Mouse (Mus musculus): ENCODE results near the gene Exosc8. TPM values are rescaled to one million over a fixed set of nuclear protein-coding genes. Genes with fewer than 3 reads are reported as not detected.
"Not testable (repeated sequence)": the region's sequence is repeated elsewhere in the genome, so short reads cannot be mapped to it uniquely, and the experiment has no call there.

The Exosc8 gene
- total RNA-seq, 4 experiments from 2014 or later: 30.2 to 39.8 (median 36.8) TPM

DNA sequence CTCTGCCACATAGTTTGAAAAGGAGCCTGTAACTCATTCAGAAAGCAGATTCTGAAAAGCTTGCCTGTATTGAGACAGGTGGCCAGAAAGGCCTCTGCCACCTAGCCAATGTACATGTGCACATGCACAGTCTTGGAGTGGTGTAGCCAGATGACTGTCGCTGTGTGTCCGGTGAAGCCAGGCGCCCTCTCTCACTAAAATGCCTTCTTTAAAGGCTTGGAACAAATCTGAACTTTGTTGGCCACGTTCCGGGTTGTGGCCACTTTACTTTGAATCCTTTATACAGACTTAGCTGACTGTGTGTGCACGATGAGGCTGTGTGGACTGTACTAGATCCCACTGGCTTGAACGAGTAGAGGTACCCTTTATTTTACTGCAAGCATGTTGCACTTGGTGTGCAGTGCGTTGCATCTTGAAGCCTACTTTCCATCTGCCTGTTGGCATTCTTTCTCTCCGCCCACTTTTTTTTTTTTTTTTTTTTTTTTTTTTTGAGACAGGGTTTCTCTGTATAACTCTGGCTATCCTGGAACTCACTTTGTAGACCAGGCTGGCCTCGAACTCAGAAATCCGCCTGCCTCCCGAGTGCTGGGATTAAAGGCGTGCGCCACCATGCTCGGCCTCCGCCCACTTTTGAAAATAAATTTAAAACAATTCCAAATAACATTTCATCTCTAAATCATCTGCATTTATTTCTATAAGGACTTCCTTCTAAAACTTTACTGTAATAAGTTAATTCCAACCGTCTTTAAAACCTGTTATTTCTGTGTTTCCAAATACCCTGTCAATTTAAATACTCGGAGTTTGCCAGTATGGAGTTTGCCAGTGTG, 1.1 kb upstream of the Exosc8 start:
- DNase-seq (ENCODE audit: low spot score in 2 of 2): no peak

DNA sequence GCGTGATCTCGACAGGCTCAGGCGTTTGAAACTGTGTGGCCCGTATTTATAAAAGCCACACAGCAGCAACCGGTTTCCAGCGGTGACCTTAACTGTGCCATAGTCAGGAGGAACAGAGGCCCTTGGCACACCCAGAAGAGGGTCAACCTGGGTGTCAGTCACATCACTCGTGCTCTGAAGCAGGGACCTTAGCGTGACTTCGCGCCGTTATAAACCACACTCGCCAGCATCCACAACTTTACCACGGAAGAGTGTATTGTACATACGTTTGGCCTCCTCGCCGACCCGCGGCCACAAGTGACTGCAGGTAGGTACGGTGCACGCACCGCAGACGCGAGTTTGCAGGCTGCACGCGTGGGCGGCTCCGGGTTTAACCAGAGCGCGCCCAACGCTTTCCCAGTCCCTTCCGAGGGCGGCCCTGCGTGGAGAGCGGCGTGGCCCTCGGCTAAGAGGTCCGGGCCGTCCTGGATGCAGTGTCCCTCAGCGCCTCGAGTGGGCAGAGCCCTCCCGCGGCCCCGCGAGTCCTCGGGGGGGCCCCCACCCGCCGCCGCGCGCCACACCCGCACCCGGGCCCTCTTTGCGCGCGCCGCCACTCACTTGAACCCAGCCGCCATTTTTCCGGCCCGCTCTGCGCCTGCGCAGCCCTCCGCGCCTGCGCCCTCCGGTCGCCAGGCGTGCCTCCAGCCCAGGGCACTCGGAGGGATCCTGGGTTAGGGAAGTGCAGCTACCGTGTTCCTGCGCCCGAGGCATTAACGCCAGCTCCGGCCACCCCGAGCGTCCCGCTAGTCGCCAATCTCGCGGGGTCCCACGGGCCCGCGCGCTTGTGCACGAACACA, 564 bp downstream of the Exosc8 start:
- DNase-seq (ENCODE audit: low spot score in 2 of 2): peak; percentile 75 to 88

DNA sequence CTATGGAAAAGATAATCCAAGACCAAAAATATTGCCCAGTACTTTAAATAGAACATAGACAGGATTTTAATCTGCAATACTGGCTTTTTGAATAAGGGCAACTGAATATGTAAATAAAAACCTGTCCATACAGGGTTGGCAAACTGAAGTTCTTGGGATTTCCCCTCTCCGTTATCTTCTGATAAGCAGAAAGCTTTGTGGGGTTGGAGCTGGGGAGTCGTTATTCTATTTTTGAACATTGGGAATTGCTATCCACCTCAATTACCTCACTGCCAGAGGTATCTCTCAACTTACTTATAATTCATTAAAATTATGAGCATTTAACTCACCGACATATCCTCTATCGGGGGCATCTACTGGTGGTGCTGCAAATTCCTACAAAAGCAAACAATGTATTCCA, 2.8 kb downstream of the Exosc8 start:
- no peak for DNase-seq (ENCODE audit: low spot score in 2 of 2)

DNA sequence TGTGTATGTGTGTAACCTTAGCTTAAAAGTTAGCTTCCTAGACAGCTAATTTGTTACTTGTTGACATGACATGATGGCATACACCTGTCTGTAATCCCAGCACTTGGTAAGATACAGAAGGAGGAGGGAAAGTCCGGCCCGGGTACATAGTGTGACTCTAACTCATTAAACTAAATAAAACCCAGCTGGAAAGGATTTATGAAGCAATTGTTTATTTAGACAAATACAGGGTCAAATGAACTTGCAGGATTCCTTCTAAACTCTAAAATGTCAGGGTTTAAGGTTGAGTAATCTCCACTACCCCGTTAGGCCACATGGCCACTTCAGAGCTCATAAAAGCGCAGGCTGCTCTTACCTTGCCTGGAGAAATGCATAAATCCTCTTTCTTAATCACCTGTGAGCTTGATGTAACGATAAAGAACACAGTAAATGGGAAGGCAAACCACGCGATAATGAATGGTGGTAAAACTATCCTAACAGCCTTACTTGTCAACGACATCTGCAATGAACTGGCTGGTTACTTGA, 3.5 kb downstream of the Exosc8 start:
- no peak for DNase-seq (ENCODE audit: low spot score in 2 of 2)

DNA sequence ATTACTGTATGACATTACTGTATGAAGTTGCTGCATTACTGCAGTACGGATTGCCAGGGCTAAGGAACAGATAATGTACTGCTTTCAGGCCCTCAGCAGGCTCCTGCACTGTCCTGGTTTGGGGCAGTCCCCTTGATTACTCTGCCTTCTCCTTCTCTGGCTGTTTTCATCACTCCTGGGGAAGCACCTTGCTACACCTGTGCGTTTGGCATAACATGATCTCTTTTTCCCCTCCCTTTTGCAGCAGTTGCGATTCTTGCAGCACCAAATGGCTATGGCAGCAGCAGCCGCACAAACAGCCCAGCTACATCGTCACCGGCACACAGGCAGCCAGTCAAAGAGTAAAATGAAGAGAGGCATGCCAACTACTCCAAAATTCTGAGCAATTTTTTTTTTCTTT, 7.1 kb downstream of the Exosc8 start:
- DNase-seq (ENCODE audit: low spot score in 2 of 2): no peak

DNA sequence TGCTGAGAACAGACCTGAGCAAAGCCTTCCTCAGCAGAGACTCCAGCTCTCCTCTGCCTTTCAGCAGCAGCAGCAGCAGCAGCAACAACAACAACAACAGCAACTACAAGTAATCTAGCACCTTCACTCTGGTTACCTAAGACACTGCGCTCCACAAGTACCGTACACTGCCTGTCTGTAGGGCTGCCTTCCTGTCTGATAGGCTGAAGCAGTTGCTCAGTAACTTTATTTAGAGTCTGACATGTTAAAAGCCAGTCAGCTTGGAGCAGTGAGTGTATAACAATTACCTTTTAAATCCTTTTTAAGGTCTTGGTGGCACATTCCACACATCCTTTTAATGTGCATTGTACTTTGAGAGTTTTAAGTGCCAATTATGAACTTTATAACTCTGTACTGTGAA, 7.6 kb downstream of the Exosc8 start:
- no peak for DNase-seq (ENCODE audit: low spot score in 2 of 2)

DNA sequence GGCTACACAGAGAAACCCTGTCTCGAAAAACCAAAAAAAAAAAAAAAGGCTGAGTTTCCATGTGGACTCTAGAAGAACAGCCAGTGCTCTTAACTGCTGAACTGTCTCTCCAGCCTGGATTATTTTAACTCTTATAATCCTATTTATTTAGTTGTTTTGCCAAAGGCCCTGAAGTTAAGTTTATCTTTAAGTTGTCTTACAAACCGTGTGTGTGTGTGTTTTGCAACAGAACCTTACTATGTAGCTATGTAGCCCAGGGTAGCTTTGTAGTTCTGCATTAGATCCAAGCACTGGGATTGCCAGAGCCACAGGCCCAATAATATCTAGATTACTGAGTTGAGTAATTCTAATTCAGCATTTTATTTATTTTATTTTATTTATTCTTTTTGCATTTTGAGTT, 9.8 kb downstream of the Exosc8 start:
- no peak for DNase-seq (ENCODE audit: low spot score in 2 of 2)

DNA sequence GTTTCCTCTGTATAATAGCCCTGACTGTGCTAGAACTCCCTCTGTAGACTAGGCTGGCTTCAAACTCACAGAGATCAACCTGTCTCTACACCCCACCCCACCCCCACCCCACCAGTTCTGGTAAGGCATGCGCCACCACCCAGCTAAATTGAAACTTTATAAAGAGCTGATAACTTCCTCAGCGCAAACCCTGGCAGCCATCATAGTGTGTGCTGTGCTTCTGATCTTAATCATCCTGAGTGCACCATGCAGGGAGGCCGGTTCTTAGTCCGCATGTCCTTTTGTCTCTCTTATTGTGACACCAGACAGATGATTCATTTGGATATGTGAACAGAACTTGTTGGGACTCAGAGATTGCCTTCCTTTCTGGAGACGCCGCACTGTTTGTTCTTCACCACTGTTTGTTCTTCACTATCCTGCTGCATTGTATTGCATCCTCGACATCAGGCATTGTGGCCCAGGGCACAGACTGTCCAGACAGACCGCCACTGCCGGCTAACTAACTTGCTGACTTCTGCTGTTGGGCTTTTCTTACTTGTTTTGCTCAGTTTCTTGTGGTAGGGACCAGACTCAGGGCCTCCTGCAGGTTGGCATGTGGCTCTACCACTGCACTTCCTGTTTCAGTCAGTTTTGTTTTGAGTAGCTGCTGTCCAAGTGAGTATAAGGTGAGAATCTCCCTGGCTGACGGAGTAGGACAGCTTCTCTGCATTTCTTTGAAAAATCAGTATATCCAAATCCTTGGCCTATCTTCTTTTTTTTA, 11.3 kb downstream of the Exosc8 start:
- no peak for DNase-seq (ENCODE audit: low spot score in 2 of 2)

DNA sequence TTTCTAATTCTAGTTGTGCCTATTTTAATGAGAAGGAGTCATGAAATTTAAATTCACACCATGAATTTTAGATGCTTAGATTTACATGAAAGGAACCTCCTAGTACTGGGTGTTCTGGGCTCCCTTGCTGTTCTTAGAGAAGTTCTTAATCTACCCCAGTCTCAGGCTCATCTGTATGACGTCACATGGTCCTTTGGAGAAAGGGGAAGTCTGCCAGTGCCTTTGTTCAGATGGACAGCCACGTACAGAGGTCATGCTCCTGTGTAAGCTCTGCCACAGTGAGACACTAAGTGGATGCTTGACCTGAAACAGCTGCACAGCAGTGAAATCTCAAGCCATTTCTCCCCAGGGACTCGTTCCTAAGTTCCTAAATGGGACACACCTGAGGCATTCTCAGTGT, 16.2 kb downstream of the Exosc8 start:
- no peak for DNase-seq (ENCODE audit: low spot score in 2 of 2)

DNA sequence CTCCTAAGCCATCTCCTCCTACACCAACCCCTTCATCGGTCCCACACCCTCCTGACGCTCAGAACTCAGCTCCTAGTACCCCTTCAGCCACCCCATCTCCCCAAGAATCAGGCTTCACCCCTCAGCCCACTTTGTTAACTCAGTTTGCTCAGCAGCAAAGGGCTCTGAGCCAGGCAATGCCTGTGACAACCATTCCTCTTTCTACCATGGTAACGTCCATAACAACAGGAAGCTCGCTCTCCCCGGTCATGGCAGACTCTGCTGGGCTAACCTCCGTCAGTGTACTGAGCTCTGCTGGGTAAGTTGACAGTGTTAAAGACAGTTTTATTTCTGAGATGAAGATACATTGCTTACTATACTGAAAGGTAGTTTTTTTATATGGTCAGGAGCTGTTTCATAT, 17.8 kb downstream of the Exosc8 start:
- no peak for DNase-seq (ENCODE audit: low spot score in 2 of 2)

DNA sequence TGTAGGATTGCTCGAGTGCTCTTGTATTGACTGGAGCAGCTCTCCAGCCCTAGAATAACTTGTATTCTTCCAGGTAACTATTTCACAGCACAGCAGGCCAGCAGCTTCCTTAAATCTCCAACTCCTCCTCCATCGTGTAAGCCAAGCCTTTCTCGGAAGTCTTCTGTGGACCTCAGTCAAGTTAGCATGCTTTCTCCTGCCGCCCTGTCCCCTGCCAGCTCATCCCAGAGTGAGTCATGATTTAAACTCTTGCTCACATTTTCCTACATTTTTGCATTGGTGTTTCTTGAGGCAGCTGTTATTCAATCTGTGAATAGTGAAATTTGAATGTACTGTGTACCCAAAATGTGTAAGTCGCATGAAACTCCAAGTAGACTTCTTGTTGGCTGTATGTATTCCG, 19.7 kb downstream of the Exosc8 start:
- DNase-seq (ENCODE audit: low spot score in 2 of 2): no peak

DNA sequence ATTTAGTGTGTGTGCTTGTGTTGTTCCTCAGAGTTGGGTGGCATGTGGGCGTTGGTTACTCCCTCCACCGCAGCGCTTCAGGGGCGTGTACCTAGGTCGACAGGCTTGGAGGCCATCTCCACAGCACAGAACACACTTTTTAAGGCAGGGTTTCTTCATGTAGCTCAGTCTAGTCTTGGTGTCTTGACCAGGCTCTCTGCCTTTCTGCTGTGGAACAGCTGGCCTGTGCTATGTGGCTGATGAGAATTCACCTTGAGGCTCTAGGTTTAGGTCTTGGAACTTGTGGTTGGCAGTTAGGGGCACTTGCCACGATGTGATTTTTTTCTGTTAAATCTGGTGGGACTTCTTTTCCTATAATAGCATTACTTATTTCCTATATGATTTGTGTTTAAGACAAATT, 20.9 kb downstream of the Exosc8 start, which contains the start of gene Gm21958:
TSS of gene Gm21958 (minus strand) at position 101 of the 400 bp plus-strand sequence.
- no peak for DNase-seq (ENCODE audit: low spot score in 2 of 2)

DNA sequence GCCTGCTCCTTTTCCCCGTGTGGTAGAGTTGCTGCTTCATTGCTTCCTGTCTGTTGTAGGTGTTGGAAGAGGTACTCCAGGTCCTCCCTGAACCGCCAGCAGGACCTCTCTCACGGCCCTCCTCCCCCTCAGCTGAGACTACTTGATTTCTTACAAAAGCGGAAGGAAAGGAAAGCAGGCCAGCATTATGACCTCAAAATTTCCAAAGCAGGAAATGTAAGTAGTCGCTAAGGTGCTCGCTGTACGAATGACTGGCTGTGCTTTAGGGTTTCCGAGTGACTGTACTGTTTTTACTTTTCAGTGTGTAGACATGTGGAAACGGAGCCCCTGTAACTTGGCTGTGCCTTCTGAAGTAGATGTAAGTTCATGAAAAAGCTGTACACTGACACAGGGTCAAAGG, 26.2 kb downstream of the Exosc8 start:
- no peak for DNase-seq (ENCODE audit: low spot score in 2 of 2)

DNA sequence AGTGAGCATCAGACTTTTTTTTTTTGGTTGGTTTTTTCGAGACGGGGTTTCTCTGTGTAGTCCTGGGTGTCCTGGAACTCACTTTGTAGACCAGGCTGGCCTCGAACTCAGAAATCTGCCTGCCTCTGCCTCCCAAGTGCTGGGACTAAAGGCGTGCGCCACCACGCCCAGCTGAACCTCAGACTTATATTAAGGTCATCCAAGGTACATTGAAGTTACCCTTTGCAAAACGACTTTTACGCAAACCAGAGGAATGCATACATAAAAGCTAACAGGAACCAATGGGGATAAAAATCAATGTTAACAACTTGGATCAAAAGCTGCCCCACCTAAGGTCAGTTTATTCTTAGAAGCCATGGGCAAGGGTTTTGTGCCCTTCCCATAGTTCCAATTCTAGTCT, 31.1 kb downstream of the Exosc8 start:
- not testable (repeated sequence) for DNase-seq (ENCODE audit: low spot score in 2 of 2)

DNA sequence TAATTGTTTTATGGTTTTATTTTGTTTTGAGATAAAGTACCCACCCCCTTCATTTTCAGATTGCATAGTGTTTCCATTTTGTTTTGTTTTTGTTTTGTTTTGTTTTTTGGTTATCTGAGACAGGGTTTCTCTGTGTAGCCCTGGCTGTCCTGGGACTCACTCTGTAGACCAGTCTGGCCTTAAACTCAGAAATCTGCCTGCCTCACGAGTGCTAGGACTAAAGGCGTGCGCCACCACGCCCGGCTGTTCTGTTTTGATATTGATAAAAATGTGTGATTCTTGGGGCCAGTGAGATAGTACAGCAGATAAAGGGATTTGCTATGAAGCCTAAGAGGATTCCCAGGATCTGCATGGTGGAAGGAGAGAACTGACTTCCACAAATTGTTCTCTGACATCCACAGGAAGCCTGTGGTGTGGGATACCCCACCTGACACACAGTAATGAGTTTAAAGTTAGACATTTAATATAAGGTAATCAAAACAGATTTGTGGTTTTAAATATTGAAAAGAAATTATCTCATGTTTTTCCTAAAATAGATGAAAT, 35.4 kb downstream of the Exosc8 start:
- no peak for DNase-seq (ENCODE audit: low spot score in 2 of 2)

DNA sequence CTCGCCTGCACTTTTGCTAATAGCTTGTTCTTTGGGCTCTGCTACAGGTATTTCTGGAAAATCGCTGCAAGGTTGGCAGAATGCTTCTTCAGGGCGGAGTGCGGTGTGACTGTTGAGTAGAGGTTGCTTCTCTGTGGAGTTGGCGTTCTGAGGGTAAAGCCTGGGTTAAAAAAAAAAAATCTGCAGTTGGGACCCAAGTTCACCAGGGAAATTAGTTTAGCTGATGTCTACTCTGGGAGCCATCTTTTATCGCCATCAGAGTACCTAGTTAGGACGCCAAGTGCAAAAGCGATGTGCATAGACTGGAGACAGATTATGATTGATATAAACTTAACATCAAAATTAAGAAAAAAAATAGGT, 42.2 kb downstream of the Exosc8 start:
- DNase-seq (ENCODE audit: low spot score in 2 of 2): no peak

DNA sequence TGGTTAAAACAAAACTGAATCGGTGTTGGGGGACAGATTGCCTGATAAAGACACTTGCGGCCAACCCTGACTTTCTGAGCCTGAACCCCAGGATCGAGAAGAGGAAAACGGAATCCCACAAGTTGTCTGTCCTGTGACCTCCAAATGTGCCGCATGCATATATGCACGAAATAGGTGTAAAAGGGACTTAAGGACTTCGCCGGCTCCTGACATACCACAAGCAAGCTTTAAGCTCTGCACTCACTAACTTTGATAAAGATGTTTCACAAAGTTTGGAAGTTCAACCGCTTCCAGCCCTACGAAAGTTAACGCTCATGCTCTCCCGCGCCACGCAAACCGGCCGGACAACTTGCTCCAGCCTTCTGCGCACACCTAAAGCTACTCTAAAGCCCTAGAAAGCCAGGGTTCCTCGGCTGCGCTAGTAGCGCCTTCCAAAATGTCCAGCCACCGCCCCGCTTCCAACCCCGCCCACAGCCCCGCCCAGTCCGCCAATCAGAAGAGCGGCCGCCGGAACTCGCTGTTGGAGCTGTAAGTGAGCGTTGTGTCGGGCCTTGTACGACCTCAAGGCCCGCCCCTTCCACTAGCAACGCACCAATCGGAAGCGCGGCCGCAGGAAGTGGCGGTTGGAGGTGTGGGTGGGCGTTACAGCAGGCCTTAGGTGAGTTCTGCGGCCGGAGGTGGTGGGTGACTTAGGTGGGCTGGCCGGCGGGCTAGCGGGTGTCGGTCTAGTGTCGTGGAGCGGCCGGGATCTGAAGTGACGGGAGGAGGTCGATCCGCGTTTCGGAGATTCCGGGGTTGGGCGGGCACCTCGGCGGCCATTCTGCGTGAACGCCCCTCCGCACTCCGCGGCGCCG, 42.8 kb downstream of the Exosc8 start, which contains the start of gene Supt20:
TSS of gene Supt20 (plus strand) at position 606 of the 854 bp plus-strand sequence.
- DNase-seq (ENCODE audit: low spot score in 2 of 2): peak; percentile 89 to 90

DNA sequence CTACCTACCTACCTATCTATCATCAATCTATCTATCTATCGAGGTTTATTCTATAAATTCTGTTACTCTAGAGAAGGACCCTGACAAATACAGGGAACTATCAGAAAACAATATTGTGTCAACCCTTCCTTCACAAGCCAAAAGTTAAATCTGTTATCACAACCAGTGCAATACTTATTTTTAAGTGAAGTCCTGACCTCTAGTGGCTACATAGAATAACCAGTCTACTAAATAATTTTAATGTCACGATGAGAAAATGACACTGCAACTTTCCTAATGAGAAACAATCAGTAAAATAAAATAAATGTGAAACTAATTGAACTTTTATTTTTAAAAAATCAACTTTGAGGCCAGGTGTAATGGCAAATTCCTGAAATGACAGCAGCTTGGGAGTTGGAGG, 46.1 kb downstream of the Exosc8 start:
- DNase-seq (ENCODE audit: low spot score in 2 of 2): no peak

DNA sequence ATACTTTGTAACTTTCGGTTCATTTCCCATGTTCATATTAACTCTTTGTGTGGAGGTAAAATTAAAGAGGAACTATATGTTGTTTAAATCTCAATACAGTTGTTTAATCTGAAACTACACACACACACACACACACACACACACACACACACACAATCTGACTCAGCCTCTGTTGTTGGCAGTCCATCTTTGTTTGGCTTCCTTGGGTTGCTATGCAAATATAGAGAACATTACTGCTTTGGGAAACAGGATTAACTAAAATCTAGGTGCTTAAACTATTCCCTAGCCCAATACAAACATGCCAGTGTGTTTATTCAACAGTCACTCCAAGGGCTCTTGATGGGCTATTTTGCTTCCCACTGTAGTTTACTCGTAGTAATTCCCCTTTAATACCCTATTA, 47.9 kb downstream of the Exosc8 start:
- no peak for DNase-seq (ENCODE audit: low spot score in 2 of 2)

DNA sequence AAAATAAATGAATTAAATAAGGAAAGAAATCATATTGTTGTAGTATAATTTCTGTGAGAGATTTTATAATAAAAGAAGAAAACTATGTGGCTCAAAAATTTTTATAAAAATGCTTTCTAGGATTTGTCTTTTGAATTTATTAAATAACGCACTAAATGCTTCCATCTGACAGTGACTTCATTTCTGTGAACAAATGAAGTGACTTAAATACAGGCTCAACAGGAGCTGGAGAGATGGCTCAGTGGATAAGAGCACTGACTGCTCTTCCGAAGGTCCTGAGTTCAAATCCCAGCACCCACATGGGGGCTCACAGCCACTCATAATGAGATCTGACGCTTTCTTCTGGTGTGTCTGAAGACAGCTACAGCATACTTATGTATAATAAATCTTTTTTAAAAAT, 50.0 kb downstream of the Exosc8 start:
- no peak for DNase-seq (ENCODE audit: low spot score in 2 of 2)
